Mouse (Mus musculus): ENCODE measurements at regions not wholly inside any gene's neighbourhood (a gene's known extent, or its start where the extent isn't known, plus 50 kb on each side); places are given as distances from the start of the nearest gene placed in this dataset.

DNA sequence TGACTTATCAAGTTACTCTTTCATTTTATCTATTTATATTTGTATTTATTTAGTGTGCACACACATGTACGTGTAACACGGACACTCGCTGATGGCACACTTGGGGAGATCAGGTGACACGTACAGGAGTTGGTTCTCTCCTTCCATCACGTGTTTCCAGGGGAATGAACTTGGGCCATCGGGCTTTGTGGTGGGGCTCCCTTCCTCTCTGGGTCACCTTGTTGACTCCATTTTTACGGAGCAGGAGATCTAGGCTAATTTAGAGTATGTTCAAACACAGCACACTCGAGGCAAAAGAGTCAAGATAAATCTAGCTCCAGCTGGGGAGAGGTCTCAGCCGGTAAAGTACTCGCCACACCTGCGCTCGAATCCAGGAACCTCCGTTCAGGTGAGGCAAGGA is 84.1 kb upstream of the Plekha5 start:
- TF ChIP-seq CTCF (IDR thresholded peaks at IDR 0.05) (no peak), EP300 (IDR thresholded peaks at IDR 0.05) (no peak)

Measured in lung, postnatal 0 days (tissue).